Mouse (Mus musculus): Measurements from ENCODE around the gene Tnfrsf25.

Gene Tnfrsf25

DNA sequence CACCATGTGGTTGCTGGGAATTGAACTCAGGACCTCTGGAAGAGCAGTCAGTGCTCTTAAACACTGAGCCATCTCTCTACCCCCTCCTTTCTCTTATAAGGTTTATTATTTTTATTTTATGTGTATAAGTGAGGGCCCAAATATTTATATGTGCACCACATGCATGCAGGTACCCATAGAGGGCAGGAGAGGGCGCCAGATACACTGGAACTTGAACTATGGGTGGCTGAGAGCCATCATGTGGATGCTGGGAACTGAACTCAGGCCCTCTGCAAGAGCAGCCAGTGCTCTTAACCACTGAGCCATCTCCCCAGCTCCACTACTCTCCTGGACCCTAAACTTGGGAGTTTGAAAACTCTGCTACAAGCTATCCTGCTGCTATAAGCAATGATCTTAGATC is 27.9 kb downstream of the Tnfrsf25 start:
- DNase-seq (ENCODE audit: low spot score in 2 of 2): no peak

DNA sequence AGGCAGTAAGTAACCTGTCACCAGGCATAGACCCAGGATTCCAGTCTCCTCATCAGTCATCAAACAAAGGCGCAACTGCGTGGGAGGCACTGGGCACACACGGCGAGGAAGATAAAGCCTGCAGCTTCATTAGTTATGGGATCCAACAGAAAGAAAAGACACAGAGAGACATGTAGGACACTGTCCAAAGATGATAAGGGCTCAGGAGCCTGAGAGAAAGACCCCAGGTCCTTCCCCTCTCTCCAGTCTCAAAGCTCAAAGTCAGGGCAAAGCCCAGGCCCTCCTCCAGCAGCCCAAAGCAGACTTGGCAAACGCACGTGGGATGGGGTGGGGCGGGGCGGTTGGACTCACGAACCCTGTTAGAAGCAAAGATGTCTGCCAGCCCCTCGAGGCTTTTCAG is 29.7 kb downstream of the Tnfrsf25 start:
- no peak for DNase-seq (ENCODE audit: low spot score in 2 of 2)

DNA sequence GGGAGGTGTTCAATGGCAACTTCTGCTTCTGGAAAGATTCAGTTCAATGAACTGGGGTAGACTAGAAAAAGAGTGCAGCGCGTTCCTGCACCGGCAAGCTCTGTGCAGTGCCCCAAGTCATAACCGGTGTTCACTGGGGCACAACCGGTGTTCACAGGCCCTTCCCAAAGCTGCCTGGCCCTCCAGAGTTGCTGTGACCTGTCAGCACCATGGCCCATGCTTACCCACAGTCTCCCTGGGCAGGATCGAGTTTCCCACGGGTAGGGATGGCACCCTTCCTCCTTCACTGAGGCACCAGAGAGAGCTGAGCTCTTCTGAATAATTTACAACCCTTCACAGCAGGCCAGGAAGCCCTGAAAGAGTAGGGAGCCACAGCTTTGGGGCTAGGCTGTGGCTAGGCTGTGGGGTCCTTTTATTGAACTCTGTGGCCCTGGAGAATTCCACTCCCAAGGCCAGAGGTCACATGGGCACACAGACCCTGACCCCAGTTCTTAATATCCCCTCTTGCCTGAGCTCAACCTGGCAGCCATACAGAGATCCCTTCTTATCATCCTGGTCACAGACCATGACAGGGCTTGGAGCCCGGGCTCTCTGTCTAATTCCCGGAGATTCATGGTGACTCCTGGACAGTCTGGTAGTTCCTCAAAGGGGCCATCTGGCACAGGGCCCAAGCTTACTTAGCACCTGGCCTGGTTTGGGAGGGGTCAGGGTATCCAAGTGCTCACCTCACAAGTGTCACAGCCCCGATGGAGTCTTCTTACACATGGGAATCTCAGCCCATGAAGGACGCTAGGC is 30.5 kb downstream of the Tnfrsf25 start:
- DNase-seq (ENCODE audit: low spot score in 2 of 2): no peak

DNA sequence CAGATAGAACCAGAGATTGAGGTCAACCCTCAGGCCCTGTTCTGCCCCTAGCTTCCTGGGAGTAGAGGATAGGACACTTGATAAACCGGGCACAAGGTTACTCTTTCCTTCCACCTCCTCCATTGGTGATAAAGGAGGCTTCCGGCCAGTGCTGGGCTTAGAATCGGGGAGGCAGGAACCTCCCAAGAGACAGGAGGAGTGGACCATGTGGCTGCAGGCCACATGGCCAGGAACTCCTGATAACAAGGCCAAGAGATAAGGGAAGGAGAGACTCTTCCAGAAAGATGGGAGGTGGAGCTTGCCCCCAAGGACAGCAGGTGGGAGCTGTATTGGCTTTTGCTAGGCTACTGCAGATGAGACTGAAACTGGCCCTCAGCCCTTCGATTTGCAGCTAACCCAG is 34.8 kb downstream of the Tnfrsf25 start:
- no peak for DNase-seq (ENCODE audit: low spot score in 2 of 2)

DNA sequence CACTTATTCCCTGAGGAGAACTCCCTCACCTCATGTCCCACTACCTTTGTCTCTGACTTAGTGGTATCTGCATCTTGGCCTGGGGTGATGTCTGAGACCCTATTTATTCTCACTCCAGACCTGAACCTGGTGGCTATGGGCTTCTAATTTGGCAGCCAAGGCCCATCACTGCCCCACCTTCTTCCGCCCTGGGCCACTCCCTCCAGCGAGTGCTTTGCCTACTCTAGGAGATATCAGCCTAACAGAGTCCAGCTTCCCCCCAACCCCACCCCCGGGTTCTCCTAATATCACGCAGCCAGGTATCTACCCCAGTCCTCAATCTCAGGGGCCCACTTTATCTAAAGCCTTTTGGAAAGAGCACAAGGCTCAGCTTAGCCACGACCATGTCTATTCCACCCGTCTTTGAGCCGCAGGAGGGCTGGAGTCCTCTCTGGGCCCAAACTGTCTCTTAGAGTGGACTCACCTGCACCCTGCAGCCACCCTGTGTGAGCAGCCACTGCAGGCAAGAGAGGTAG is 35.8 kb downstream of the Tnfrsf25 start:
- no peak for DNase-seq (ENCODE audit: low spot score in 2 of 2)

DNA sequence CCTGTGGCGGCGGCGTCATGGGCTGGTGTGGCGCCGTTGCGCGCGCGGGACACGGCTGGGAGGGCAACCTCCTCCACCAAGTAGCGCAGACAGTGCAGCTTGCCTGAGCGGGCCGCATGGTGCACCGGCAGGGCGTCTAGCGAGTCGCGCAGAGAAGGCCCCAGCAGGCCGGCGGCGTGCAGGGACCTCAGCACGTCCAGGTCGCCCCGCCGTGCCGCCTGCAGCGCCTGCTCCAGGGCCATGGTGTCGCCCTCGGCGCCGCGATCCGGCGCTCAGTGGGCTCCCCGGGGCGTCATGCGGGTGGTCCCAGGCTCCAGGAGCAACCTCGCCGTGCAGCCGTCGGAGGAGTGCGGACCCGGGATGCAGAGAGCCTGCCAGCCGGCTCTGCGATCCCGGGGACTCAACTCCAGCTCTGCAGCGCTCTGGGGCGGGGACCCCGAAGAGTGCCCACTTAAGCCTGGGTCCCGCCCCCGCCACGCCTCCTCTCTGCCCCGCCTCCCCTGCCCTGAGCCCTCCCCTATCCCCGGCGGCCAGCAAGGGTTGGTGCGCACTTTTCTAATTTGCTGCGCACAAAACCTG is 36.3 kb downstream of the Tnfrsf25 start, which contains the start of gene Espn:
Gene Espn, minus strand, starts transcription at position 406 of the 579 bp plus-strand sequence.
- no peak for DNase-seq (ENCODE audit: low spot score in 2 of 2)

DNA sequence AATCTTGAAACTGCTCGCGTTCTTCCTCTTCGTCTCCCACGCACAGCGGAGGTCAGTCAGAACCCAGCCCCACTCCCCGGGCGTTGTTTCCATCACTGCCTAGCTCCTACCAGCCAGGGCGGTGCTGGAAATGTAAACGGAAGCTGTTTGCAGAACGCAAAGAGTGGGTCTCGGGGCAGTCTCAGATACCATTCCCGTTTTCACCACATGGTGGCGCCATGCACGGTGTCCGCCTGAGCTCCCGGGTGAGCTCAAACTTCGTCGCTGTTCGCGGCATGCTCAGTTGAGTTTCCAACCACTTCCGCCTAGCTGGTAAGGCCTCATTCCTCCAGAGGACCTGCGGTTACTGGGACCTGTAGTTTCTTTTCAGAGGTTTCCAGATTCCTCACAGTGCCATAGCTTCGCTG is 38.0 kb downstream of the Tnfrsf25 start:
- DNase-seq (ENCODE audit: low spot score in 2 of 2): peak in 1 of 2 experiments; percentile 70

DNA sequence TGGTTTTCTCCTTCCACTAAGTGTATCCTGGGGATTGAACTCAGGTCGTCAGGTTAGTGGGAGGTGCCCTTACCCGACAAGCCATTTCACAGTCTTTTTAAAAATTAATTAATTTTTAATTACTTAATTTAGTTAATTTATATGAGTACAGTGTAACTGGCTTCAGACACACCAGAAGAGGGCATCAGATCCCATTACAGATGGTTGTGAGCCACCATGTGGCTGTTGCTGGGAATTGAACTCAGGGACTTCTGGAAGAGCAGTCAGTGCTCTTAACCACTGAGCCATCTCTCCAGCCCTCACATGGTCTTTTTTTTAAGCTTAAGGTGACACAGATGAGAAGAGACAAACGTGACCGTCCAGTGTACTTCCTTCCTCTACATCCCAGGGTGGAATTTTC is 39.3 kb downstream of the Tnfrsf25 start:
- DNase-seq (ENCODE audit: low spot score in 2 of 2): no peak

DNA sequence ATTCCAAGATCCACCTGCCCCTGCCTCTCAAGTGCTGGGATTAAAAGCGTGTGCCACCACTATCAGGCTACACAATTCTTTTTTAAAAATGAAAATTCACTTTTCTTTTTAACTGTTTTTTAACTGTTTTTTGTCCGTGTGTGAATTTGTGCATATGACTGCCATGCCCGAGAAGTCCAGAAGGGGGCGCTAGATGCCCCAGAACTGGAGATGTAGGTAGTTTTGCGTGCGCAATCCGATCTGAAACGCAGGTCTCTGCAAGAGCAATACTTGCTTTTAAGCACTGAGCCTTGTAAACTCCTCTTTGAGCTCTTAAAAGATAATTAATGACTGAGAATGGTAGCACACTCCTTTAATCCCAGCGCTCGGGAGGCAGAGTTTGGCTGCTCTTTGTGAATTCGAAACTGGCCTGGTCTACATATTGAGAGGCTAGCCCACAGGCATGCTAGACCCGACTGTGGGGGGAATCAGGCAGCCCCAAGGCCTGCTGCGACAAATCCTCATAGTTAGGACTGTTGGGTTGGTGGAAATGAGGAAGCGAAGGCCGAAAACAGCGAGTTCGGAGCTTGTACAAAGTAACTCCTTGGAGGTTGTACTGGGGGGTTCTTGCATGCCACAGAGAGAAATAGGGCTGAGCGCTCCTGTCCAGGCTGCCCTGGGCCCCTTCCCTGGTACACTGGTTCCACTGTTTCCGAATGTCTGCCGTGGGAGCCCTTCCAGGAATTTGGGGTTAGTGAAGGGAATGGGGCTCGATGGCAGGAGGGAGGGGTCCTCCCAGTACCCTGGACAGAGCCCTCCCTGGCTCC is 42.2 kb downstream of the Tnfrsf25 start:
- no peak for DNase-seq (ENCODE audit: low spot score in 2 of 2)

DNA sequence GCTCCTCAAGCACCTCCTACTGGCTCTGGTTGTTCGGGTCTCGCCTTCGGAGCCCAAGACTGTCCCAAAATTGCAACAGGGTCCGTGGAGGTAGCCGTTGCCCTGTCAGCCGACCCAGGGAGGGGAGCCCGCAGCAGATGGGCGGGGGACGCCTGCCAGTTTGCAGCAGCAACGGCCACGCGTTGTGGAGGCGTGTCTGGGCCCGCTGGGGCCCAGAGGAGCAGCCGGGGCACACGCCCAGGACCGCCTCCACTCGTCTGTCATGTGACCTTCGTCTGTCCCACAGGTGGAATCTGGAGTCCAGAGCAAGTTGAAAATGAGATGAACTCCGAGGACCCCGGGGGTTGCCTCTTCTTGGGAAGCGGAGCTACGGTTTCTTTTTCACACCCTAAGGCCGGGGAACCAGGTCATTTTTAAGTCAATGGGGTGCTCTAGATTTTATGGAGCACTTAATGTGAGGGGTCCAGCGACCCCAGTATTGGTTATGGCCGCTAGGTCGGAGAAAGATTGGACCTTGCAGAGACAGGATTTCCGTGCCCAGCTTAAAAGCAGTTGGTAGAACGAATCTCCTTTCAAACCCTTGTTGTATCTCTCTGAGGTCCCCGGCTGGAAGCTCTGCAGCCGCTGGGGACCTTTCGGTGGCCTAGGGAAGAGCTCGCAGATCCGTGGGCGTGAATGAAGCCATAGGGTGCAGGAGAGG is 43.0 kb downstream of the Tnfrsf25 start, which contains the start of gene Hes2:
Gene Hes2, plus strand, starts transcription at position 283 of the 700 bp plus-strand sequence.
- DNase-seq (ENCODE audit: low spot score in 2 of 2): no peak

DNA sequence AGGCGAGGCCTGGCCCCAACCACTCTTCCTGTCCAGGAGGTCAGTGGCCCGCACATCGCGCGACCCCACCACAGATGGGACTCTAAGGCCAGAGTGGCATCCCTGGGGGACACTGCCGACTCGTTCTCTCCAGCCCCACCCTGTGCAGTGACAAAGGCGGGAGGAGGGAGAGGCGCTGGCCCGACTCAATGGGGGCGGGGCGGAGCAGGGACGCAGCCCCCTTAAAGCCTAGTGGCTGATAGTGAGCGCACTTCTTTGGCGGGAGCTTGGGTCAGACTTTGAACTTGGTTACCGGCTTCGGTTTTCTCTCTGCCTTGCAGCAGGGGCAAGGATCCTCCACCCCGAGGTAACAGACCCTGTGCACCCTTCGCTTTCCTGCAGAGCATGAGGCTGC is 43.5 kb downstream of the Tnfrsf25 start:
- no peak for DNase-seq (ENCODE audit: low spot score in 2 of 2)

DNA sequence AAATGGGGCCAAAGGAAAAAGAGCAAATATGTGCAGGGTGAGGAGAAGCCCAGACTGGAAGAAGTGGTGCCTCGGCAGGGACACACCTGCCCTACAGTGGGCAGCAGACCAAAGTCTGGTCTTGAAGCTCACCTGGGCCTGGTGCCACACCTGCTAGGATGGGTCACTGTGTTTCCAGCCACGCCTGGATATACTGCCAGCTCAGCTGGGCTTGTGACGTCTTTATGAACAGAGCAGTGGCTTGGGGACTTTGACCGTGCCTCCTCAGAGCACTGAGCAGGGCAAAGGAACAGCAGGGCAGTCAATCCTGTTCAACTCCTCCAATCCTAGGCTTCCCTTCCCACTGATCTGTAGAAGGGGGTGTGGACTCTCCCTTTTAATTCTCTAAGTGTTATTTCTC is 45.0 kb downstream of the Tnfrsf25 start:
- no peak for DNase-seq (ENCODE audit: low spot score in 2 of 2)

DNA sequence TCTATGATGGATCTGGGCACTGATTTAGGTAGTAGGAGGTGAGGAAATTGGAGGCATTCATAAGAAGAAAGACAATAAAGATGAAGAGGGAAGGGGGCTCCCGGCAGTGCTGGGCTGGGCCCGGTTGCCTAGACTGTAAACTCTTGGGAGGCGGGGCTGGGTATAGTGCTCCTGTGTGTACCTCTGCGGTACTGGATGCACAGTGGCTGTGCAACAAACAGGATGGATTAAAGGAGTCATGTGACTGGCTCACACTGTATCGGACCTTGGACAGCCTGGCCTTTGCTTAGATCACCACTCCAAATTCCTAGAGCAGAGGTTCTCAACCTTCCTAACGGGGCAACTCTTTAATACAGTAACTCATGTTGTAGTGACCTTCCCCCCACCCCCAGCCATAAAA is 45.9 kb downstream of the Tnfrsf25 start:
- DNase-seq (ENCODE audit: low spot score in 2 of 2): no peak

DNA sequence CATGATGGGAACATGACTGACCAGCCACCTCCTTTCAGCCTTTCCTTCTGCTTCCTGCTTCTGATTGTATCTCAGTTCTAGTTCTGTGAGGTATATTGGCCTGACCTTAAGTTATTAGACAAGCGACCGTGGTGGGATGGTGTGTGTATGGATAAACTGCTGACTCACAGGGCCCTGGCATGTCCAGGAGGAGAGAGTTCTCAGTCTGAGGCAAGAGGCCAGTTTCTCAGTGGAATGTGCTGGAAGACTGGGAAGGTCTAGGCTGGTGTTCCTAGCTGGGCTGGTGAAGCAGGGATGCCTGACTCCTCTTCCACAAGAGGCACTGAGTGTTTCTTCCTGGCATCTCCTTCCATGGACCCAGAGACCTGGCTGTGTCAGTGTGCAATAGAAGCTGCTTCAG is 47.0 kb downstream of the Tnfrsf25 start:
- DNase-seq (ENCODE audit: low spot score in 2 of 2): no peak

DNA sequence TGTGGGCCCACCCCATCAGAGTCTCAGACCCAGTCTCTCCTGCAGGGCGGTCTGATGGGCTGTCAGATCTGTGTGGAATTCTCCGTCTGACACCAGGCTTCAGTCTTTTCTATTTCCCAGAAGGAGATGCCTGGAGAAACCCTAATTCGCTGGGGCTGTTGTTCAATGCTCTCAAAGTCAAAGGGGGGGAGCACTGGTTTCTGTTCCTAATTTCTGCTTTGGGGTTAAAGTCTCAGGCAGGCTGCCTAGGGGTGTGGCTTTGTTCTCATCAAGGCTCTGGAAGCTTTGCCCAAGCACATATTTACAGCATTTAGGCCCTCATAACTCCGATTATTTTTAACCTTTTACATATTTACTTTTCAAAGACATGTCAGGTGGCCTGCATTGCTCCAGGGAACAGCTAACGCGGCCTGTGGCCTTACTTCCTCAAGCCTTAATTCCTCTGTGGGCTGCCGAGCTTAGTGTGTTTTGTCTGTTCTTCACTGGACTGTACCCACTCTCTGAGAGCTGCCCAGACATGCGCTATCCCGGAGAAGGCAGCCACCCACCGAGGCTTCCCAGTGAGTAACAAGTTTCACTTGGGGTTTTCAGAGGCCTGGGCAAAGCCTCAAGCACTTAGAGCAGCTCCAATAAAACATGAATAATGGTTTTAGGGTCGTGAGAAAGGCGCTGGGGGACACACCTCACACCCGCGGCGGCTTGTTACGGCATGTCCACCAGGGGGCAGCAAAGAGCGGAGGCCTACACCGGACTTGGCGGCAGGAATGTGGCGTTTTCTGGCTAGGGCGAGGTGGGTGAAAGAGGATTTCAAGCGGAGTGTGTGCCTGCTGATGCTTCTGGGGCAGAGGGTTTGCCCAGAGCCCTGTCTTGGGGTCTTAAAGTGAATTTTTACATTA is 49.5 kb downstream of the Tnfrsf25 start:
- DNase-seq (ENCODE audit: low spot score in 2 of 2): peak in 1 of 2 experiments; percentile 47

DNA sequence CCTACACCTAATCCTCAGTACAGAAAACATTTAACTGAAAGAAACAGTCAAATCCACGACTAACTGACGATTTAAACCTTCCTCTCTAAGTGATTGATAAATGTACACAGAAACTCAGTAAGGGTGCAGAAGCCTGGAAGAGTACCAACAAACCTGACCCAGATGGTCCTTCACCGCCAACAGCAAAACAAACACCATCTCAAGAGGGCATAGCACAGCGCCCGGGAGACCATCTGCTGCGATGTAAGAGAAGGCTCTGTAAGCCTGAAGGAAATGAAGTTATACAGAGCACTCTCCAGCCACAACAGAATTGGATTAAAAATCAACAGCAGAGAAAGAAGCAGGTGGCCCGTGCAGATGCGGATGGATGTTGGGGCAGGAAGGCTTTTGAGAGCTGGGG is 52.3 kb downstream of the Tnfrsf25 start:
- DNase-seq (ENCODE audit: low spot score in 2 of 2): no peak

DNA sequence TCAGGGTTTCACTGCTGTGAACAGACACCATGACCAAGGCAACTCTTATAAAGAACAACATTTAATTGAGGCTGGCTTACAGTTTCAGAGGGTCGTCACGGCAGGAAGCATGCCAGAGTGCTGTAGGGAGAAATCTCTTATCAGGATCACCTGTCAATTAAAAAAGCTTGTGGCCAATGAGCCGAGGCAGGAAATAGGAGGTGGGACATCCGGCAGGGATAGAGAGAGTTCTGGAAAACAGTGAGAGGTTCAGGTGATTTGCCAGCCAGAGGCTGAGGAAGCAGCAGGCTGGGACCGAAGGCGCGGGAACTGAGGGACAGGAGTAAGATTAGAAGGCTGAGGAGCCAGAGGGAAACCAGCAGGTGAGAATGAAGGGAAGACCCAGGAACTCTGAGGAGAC is 53.4 kb downstream of the Tnfrsf25 start:
- no peak for DNase-seq (ENCODE audit: low spot score in 2 of 2)

All from frontal cortex, postnatal 14 days (tissue).